Mouse (Mus musculus) liver, embryonic 11.5 days (tissue): ENCODE measurements at regions not wholly inside any gene's neighbourhood (a gene's known extent, or its start where the extent isn't known, plus 50 kb on each side); places are given as distances from the start of the nearest gene placed in this dataset.

Source experiments
- ATAC-seq: fragments of 200-750 bp; cut with Nextera tagmentation; replicated peaks from 2 replicates; pipeline ENCODE4 v1.8.0; 2017; ENCODE audit warnings: moderate number of reproducible peaks, mild to moderate bottlenecking, moderate TSS enrichment, moderate library complexity; ENCODE audit not compliant: low FRiP score
- DNase-seq: peaks from one replicate; pipeline ENCODE4 v3.0.0-alpha.2; 2017; ENCODE audit warnings: low spot score
- H3K27ac ChIP-seq: fragments of 300-500 bp; sonication (generic); 2 replicates; pipeline ENCODE4 v1.5.1; 2014; ENCODE audit warnings: mild to moderate bottlenecking, low read depth, low read length, control low read depth
- H3K27me3 ChIP-seq: fragments of 300-500 bp; sonication (generic); replicated peaks from 2 replicates; pipeline ENCODE4 v1.6.1; 2014; ENCODE audit warnings: low read length, mixed read lengths; ENCODE audit not compliant: control insufficient read depth, insufficient read depth
- H3K36me3 ChIP-seq: fragments of 300-500 bp; sonication (generic); 2 replicates; pipeline ENCODE4 v1.6.1; 2014; ENCODE audit warnings: mild to moderate bottlenecking, low read length, moderate library complexity, mixed read lengths; ENCODE audit not compliant: control insufficient read depth, insufficient read depth
- H3K4me1 ChIP-seq: fragments of 300-500 bp; sonication (generic); replicated peaks from 2 replicates; pipeline ENCODE4 v1.6.1; 2014; ENCODE audit warnings: low read length, mixed read lengths; ENCODE audit not compliant: control insufficient read depth, insufficient read depth
- H3K4me2 ChIP-seq: fragments of 300-500 bp; sonication (generic); 2 replicates; pipeline ENCODE4 v1.6.1; 2014; ENCODE audit warnings: mild to moderate bottlenecking, control low read depth, moderate library complexity
- H3K4me3 ChIP-seq: fragments of 300-500 bp; sonication (generic); 2 replicates; pipeline ENCODE4 v1.5.1; 2014; ENCODE audit warnings: low read depth, low read length, control low read depth
- H3K9ac ChIP-seq: fragments of 300-500 bp; sonication (generic); 2 replicates; pipeline ENCODE4 v1.6.1; 2014; ENCODE audit warnings: low read depth, low read length, control low read depth
- H3K9me3 ChIP-seq: fragments of 300-500 bp; sonication (generic); 2 replicates; pipeline ENCODE4 v1.6.1; 2016; ENCODE audit warnings: low read length, inconsistent platforms, mixed read lengths; ENCODE audit not compliant: control insufficient read depth
- WGBS: fragments of 180-500 bp; shearing (Covaris S2); extraction: QIAGEN DNeasy Blood & Tissue Kit; methylation state at CpG from one replicate; pipeline ENCODE4 v1.1.7; 2014; 5-methylcytosine and 5-hydroxymethylcytosine counted together

GRCm38 (mm10) chr9:79310591-79310990 lies 408.0 kb downstream of the Col12a1 start:
- WGBS: 59% methylated on average over 3 of the region's 3 CpGs
- no peak for DNase-seq
- Histone ChIP-seq H3K4me3 (no peak overlapping the region), H3K4me2 (no peak overlapping the region), H3K36me3 (no peaks in the 10 kb centered on the region), H3K27ac (no peak overlapping the region), H3K4me1 (no peaks in the 10 kb centered on the region), H3K27me3 (no peaks in the 10 kb centered on the region), H3K9ac (no peak overlapping the region), H3K9me3 (no peaks in the 10 kb centered on the region)
- no peak for ATAC-seq

DNA sequence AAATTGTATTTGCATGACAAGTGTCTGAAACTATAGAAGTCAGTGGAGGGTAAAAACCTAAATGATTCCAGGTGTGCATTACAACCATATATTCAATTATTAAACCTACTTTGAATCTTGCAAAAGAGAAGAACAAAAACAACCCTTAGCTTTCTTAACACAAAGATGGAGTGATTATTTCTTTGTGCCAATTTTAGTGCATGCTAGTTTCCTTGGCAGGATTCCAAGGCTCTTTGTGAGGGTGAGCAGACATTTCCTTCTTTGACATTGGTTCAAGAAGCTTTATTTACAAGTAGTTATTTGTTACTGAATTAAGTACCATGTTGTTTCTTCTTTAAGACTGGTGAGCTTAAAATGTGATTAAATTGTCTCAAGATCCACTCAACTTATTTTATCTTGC lies 401.2 kb downstream of the Col12a1 start:
- H3K9me3 ChIP-seq: no peaks in the 10 kb centered on the region
- H3K4me3 ChIP-seq: no peak overlapping the region
- no peaks in the 10 kb centered on the region for H3K36me3 ChIP-seq
- ATAC-seq: no peak
- no peaks in the 10 kb centered on the region for H3K27me3 ChIP-seq
- H3K4me2 ChIP-seq: no peak overlapping the region
- H3K4me1 ChIP-seq: no peaks in the 10 kb centered on the region
- H3K27ac ChIP-seq: no peak overlapping the region
- no peak overlapping the region for H3K9ac ChIP-seq
- DNase-seq: no peak

- DNase-seq: no peak
- no peak for ATAC-seq
- Histone ChIP-seq H3K9me3 (no peaks in the 10 kb centered on the region; the same call in 1 of the 2 replicates), H3K4me3 (no peak overlapping the region), H3K27ac (no peak overlapping the region), H3K9ac (no peak overlapping the region), H3K36me3 (no peaks in the 10 kb centered on the region), H3K4me2 (no peak overlapping the region), H3K27me3 (no peaks in the 10 kb centered on the region), H3K4me1 (no peaks in the 10 kb centered on the region)
- 84% methylated on average over 15 of the region's 15 CpGs for WGBS
These were observed 372.1 kb downstream of the Col12a1 start for GRCm38 (mm10) chr9:79346371-79347096.

DNA sequence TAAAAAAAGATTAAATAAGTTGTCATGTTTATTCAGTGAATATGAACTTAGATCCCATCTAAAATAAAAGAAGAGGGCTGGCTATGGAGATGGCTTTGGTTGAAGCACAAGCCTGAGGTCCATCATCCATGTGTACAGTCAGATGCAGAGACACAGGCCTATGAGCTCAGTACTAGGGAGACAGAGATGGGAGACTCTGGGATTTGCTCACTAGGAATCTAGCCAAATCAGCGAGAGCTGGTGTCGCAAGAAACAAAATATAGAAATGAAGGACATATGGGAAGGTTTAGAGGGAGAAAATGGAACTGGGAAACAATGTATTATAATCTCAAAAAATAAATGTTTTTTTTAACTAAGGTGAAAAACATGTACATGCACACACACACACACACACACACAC lies 326.6 kb downstream of the Col12a1 start:
- ATAC-seq (no peak), DNase-seq (no peak)
- Histone ChIP-seq H3K4me1 (no peaks in the 10 kb centered on the region), H3K27ac (no peak overlapping the region), H3K4me2 (no peak overlapping the region), H3K9me3 (no peaks in the 10 kb centered on the region), H3K27me3 (no peaks in the 10 kb centered on the region), H3K9ac (no peak overlapping the region), H3K4me3 (no peak overlapping the region), H3K36me3 (no peaks in the 10 kb centered on the region)
- WGBS: 82% methylated on average over 2 of the region's 2 CpGs

GRCm38 (mm10) chr9:79414989-79415388 lies 303.6 kb downstream of the Col12a1 start:
- Histone ChIP-seq H3K27me3 (no peaks in the 10 kb centered on the region), H3K4me1 (no peaks in the 10 kb centered on the region), H3K36me3 (no peaks in the 10 kb centered on the region), H3K4me3 (no peak overlapping the region), H3K9ac (no peak overlapping the region), H3K4me2 (no peak overlapping the region), H3K27ac (no peak overlapping the region), H3K9me3 (no peaks in the 10 kb centered on the region)
- no peak for DNase-seq
- ATAC-seq: no peak

DNA sequence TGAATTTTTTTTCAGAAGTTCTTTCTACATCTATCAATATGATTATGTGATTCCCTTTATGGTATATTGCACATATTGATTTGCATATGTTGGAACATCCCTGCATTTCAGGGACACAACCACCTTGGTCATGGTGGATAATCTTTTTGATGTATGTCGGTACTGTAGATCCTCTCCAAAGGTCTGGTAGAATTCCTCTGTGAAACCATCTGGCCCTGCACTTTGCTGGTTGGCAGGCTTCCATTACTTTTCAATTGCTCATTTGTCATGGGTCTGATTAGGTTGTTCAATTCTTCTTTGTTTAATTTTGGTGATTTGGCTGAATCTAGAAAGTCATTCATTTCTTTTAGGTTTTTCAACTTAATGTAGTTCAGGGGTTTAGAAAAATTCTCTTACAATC lies 288.2 kb downstream of the Col12a1 start:
- Histone ChIP-seq H3K4me3 (no peak overlapping the region), H3K9me3 (no peaks in the 10 kb centered on the region), H3K36me3 (no peaks in the 10 kb centered on the region), H3K9ac (no peak overlapping the region), H3K27me3 (no peaks in the 10 kb centered on the region), H3K4me1 (no peaks in the 10 kb centered on the region), H3K4me2 (no peak overlapping the region), H3K27ac (no peak overlapping the region)
- ATAC-seq (no peak), DNase-seq (no peak)
- 63% methylated on average over 1 of the region's 1 CpGs for WGBS

DNA sequence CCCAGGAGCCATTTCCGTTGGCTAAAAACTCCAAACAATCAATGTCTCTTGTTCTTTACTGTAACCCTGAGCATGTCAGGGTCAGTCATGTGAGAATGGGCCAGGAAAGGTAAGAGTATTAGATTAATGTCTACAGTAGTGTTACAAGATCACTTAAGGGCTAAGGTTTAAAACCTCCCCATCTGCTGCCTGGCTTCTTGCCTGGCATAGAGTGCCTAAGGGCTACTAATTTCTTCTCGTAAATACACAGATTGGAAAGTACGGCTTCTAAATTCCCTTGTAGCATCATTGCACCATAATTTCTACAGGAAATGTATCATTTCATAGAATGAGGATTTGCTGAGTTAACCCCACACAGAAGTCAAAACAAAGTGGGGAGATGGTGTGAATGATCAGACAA lies 281.0 kb downstream of the Col12a1 start:
- ATAC-seq: no peak
- H3K4me2 ChIP-seq: no peak overlapping the region
- no peaks in the 10 kb centered on the region for H3K36me3 ChIP-seq
- no peak overlapping the region for H3K9ac ChIP-seq
- no peak overlapping the region for H3K27ac ChIP-seq
- 87% methylated on average over 3 of the region's 3 CpGs for WGBS
- H3K9me3 ChIP-seq: no peaks in the 10 kb centered on the region
- no peak overlapping the region for H3K4me3 ChIP-seq
- H3K4me1 ChIP-seq: no peaks in the 10 kb centered on the region
- DNase-seq: no peak
- H3K27me3 ChIP-seq: no peaks in the 10 kb centered on the region

DNA sequence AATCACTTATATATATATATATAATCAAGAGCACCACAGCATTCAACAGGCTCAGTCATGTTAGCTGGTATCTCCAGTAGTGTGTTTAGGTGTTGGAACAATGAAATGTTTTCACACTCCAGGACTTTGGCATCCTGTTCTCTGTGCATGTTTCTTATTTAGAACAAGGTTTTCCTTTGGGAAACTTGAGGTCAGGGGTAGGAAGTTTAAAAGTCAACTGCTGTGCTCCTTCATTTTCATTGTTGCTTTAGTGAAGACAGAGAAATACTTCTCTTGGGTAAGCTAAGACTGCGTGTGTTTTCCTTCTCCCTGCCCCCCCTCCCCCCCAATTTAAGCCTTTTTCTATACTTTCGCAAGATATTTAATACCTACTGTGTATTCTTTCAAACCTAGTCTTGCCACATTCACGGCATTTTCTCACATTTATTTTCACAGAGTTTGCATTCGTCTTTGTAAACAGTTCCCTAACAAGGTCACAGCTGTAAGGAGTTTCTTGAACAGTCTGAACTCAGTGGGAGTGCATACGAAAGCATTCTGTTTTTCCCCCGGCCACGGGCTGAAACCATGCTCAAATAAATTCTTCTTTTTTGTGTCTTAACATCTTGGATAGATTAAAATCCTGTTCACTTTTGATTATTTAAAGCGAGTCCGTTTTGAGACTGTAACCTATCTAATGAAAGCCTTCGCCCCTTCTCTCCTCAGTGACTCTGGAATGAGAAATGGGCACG lies 279.2 kb downstream of the Col12a1 start:
- ATAC-seq (no peak), DNase-seq (no peak)
- Histone ChIP-seq H3K27me3 (no peaks in the 10 kb centered on the region), H3K36me3 (no peaks in the 10 kb centered on the region), H3K4me1 (no peaks in the 10 kb centered on the region), H3K9ac (no peak overlapping the region), H3K9me3 (no peaks in the 10 kb centered on the region), H3K4me3 (no peak overlapping the region), H3K4me2 (no peak overlapping the region), H3K27ac (no peak overlapping the region)
- 51% methylated on average over 11 of the region's 11 CpGs for WGBS

DNA sequence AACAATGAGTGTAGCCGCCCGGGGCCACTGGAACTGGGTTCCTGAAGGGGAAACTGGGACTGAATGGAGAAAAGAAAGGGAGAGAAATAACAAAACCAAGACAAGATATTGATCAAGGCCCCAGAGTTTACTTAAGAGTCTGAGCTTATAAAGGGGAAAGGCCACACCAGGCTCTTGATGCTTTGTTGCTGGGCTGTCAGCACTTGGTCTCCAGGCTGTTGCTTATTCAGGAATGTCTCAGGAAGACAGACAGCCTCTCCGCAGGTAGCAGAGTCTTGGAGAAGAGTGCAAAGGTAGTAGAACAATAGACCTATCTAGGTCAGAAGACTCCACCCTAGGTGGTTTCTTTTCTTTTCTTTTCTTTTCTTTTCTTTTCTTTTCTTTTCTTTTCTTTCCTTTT lies 263.4 kb downstream of the Col12a1 start:
- Histone ChIP-seq H3K9ac (no peak overlapping the region), H3K4me1 (no peaks in the 10 kb centered on the region), H3K36me3 (no peaks in the 10 kb centered on the region), H3K27me3 (no peaks in the 10 kb centered on the region), H3K4me3 (no peak overlapping the region), H3K4me2 (no peak overlapping the region), H3K9me3 (no peaks in the 10 kb centered on the region), H3K27ac (no peak overlapping the region)
- DNase-seq (no peak), ATAC-seq (no peak)
- WGBS: 70% methylated on average over 3 of the region's 3 CpGs
